Mouse (Mus musculus): Measurements from ENCODE around the gene Cptp. TPM values are rescaled to one million over a fixed set of nuclear protein-coding genes. Genes with fewer than 3 reads are reported as not detected.
A peak's percentile ranks its signal among the peaks of the same experiment; 100 is the strongest.

Cptp gene
- polyA plus RNA-seq, 1 experiment from 2014 or later = 19.7 TPM

GRCm38 (mm10) chr4:155895826-155896225, 26.6 kb upstream of the Cptp start:
- 88% methylated on average over 4 of the region's 4 CpGs for WGBS
- no peak for ATAC-seq (ENCODE audit: insufficient number of reproducible peaks, low FRiP score, low TSS enrichment, low read depth)

GRCm38 (mm10) chr4:155895216-155895615, 26.0 kb upstream of the Cptp start:
- Histone ChIP-seq H3K4me2 (peak overlapping the region; percentile 85; the same call in 1 of the 2 replicates), H3K36me3 (peaks cover 36% of the 10 kb centered on the region), H3K4me1 (peaks cover 42% of the 10 kb centered on the region), H3K9me3 (no peaks in the 10 kb centered on the region), H3K27ac (peak overlapping the region; percentile 17), H3K4me3 (no peak overlapping the region), H3K27me3 (no peaks in the 10 kb centered on the region), H3K9ac (no peak overlapping the region)
- no peak for ATAC-seq (ENCODE audit: insufficient number of reproducible peaks, low FRiP score, low TSS enrichment, low read depth)
- 38% methylated on average over 6 of the region's 6 CpGs for WGBS

More at GRCm38 (mm10) chr4:155895826-155896225, 26.6 kb upstream of the Cptp start:
- Histone ChIP-seq H3K27me3 (no peaks in the 10 kb centered on the region), H3K9ac (no peak overlapping the region), H3K4me3 (no peak overlapping the region), H3K9me3 (no peaks in the 10 kb centered on the region), H3K4me2 (no peak overlapping the region), H3K4me1 (peaks cover 36% of the 10 kb centered on the region), H3K27ac (no peak overlapping the region), H3K36me3 (peaks cover 42% of the 10 kb centered on the region)

GRCm38 (mm10) chr4:155894311-155894881, 25.2 kb upstream of the Cptp start:
- H3K4me2 ChIP-seq = peak overlapping the region; percentile 85
- no peaks in the 10 kb centered on the region for H3K27me3 ChIP-seq
- peaks cover 33% of the 10 kb centered on the region for H3K36me3 ChIP-seq
- H3K4me1 ChIP-seq = peaks cover 46% of the 10 kb centered on the region
- no peaks in the 10 kb centered on the region for H3K9me3 ChIP-seq
- ATAC-seq (ENCODE audit: insufficient number of reproducible peaks, low FRiP score, low TSS enrichment, low read depth) = no peak
- H3K9ac ChIP-seq = no peak overlapping the region
- H3K27ac ChIP-seq = peak overlapping the region; percentile 17
- H3K4me3 ChIP-seq = peak overlapping the region; percentile 92
- WGBS = 19% methylated on average over 8 of the region's 8 CpGs

GRCm38 (mm10) chr4:155893212-155893690, 24.0 kb upstream of the Cptp start:
- Histone ChIP-seq H3K27ac (no peak overlapping the region), H3K36me3 (peaks cover 33% of the 10 kb centered on the region), H3K4me2 (peak overlapping the region; percentile 85), H3K4me3 (peak overlapping the region; percentile 92), H3K4me1 (peaks cover 47% of the 10 kb centered on the region), H3K9me3 (no peaks in the 10 kb centered on the region), H3K9ac (0 out of 2 replicates have a peak overlapping the region, but pooled peaks have one; percentile 20), H3K27me3 (no peaks in the 10 kb centered on the region)
- no peak for ATAC-seq (ENCODE audit: insufficient number of reproducible peaks, low FRiP score, low TSS enrichment, low read depth)
- WGBS = 65% methylated on average over 8 of the region's 8 CpGs

- peak overlapping the region; percentile 85 for H3K4me2 ChIP-seq
- peak overlapping the region; percentile 87 for H3K9ac ChIP-seq
- H3K27me3 ChIP-seq = no peaks in the 10 kb centered on the region
- peaks cover 36% of the 10 kb centered on the region for H3K36me3 ChIP-seq
- no peak for ATAC-seq (ENCODE audit: insufficient number of reproducible peaks, low FRiP score, low TSS enrichment, low read depth)
- peak overlapping the region; percentile 92 for H3K4me3 ChIP-seq
- 3% methylated on average over 37 of the region's 37 CpGs for WGBS
- H3K27ac ChIP-seq = peak overlapping the region; percentile 98
- no peaks in the 10 kb centered on the region for H3K9me3 ChIP-seq
- H3K4me1 ChIP-seq = peaks cover 47% of the 10 kb centered on the region
Measured at GRCm38 (mm10) chr4:155892438-155893211, 23.4 kb upstream of the Cptp start.

GRCm38 (mm10) chr4:155892017-155892416, 22.8 kb upstream of the Cptp start:
- Histone ChIP-seq H3K4me1 (peaks cover 47% of the 10 kb centered on the region), H3K27ac (peak overlapping the region; percentile 98), H3K4me2 (peak overlapping the region; percentile 85), H3K9ac (peak overlapping the region; percentile 87), H3K36me3 (peaks cover 40% of the 10 kb centered on the region), H3K9me3 (no peaks in the 10 kb centered on the region), H3K27me3 (no peaks in the 10 kb centered on the region), H3K4me3 (peak overlapping the region; percentile 92)
- peak; percentile 82 for ATAC-seq (ENCODE audit: insufficient number of reproducible peaks, low FRiP score, low TSS enrichment, low read depth)
- under 1% methylated on average over 54 of the region's 56 CpGs for WGBS

- Histone ChIP-seq H3K4me1 (peaks cover 47% of the 10 kb centered on the region), H3K9me3 (no peaks in the 10 kb centered on the region), H3K9ac (peak within 1 kb of the TSS; percentile 87), H3K36me3 (peaks cover 40% of the 10 kb centered on the region), H3K27me3 (no peaks in the 10 kb centered on the region), H3K4me3 (peak within 1 kb of the TSS; percentile 92), H3K27ac (peak within 1 kb of the TSS; percentile 98), H3K4me2 (peak within 1 kb of the TSS; percentile 85)
- WGBS = under 1% methylated on average over 52 of the region's 52 CpGs
- peak; percentile 86 for ATAC-seq (ENCODE audit: insufficient number of reproducible peaks, low FRiP score, low TSS enrichment, low read depth)
Measured at GRCm38 (mm10) chr4:155891551-155892001, 22.3 kb upstream of the Cptp start, which contains the start of the genes Pusl1 and Acap3. TSS of gene Pusl1 (minus strand) at chr4:155891781. TSS of gene Acap3 (plus strand) at chr4:155891822.

GRCm38 (mm10) chr4:155891011-155891471, 21.8 kb upstream of the Cptp start:
- 0% methylated on average over 34 of the region's 34 CpGs for WGBS
- peaks cover 41% of the 10 kb centered on the region for H3K36me3 ChIP-seq
- ATAC-seq (ENCODE audit: insufficient number of reproducible peaks, low FRiP score, low TSS enrichment, low read depth) = no peak
- no peaks in the 10 kb centered on the region for H3K9me3 ChIP-seq
- H3K4me3 ChIP-seq = peak overlapping the region; percentile 92
- H3K27ac ChIP-seq = 0 out of 2 replicates have a peak overlapping the region, but pooled peaks have one; percentile 98
- H3K27me3 ChIP-seq = no peaks in the 10 kb centered on the region
- H3K4me2 ChIP-seq = peak overlapping the region; percentile 85
- H3K9ac ChIP-seq = peak overlapping the region; percentile 87
- H3K4me1 ChIP-seq = peaks cover 47% of the 10 kb centered on the region

- no peaks in the 10 kb centered on the region for H3K27me3 ChIP-seq
- 79% methylated on average over 5 of the region's 5 CpGs for WGBS
- no peak overlapping the region for H3K4me2 ChIP-seq
- H3K36me3 ChIP-seq = peaks cover 52% of the 10 kb centered on the region
- H3K9me3 ChIP-seq = no peaks in the 10 kb centered on the region
- H3K4me3 ChIP-seq = no peak overlapping the region
- H3K27ac ChIP-seq = no peak overlapping the region
- H3K4me1 ChIP-seq = peaks cover 32% of the 10 kb centered on the region
- ATAC-seq (ENCODE audit: insufficient number of reproducible peaks, low FRiP score, low TSS enrichment, low read depth) = no peak
- no peak overlapping the region for H3K9ac ChIP-seq
Measured at GRCm38 (mm10) chr4:155889316-155889715, 20.1 kb upstream of the Cptp start.

GRCm38 (mm10) chr4:155888181-155888580, 18.9 kb upstream of the Cptp start:
- H3K4me2 ChIP-seq = no peak overlapping the region
- H3K27me3 ChIP-seq = no peaks in the 10 kb centered on the region
- no peak overlapping the region for H3K9ac ChIP-seq
- H3K4me1 ChIP-seq = peaks cover 20% of the 10 kb centered on the region
- ATAC-seq (ENCODE audit: insufficient number of reproducible peaks, low FRiP score, low TSS enrichment, low read depth) = no peak
- H3K36me3 ChIP-seq = peaks cover 63% of the 10 kb centered on the region
- no peak overlapping the region for H3K4me3 ChIP-seq
- no peak overlapping the region for H3K27ac ChIP-seq
- 89% methylated on average over 9 of the region's 9 CpGs for WGBS
- H3K9me3 ChIP-seq = no peaks in the 10 kb centered on the region

- no peak overlapping the region for H3K9ac ChIP-seq
- no peak overlapping the region for H3K4me3 ChIP-seq
- WGBS = 88% methylated on average over 10 of the region's 10 CpGs
- H3K9me3 ChIP-seq = no peaks in the 10 kb centered on the region
- H3K27ac ChIP-seq = no peak overlapping the region
- no peaks in the 10 kb centered on the region for H3K27me3 ChIP-seq
- peaks cover 63% of the 10 kb centered on the region for H3K36me3 ChIP-seq
- no peak overlapping the region for H3K4me2 ChIP-seq
- H3K4me1 ChIP-seq = peaks cover 15% of the 10 kb centered on the region
- ATAC-seq (ENCODE audit: insufficient number of reproducible peaks, low FRiP score, low TSS enrichment, low read depth) = no peak
Measured at GRCm38 (mm10) chr4:155887674-155888073, 18.4 kb upstream of the Cptp start.

- Histone ChIP-seq H3K4me1 (peaks cover 13% of the 10 kb centered on the region), H3K4me3 (no peak overlapping the region), H3K27me3 (no peaks in the 10 kb centered on the region), H3K4me2 (no peak overlapping the region), H3K9me3 (no peaks in the 10 kb centered on the region), H3K36me3 (peaks cover 63% of the 10 kb centered on the region), H3K9ac (no peak overlapping the region), H3K27ac (no peak overlapping the region)
- WGBS = 91% methylated on average over 5 of the region's 5 CpGs
- no peak for ATAC-seq (ENCODE audit: insufficient number of reproducible peaks, low FRiP score, low TSS enrichment, low read depth)
Measured at GRCm38 (mm10) chr4:155886330-155886729, 17.1 kb upstream of the Cptp start.
